Mouse (Mus musculus): Measurements from ENCODE around the gene Serpina3g.

DNA sequence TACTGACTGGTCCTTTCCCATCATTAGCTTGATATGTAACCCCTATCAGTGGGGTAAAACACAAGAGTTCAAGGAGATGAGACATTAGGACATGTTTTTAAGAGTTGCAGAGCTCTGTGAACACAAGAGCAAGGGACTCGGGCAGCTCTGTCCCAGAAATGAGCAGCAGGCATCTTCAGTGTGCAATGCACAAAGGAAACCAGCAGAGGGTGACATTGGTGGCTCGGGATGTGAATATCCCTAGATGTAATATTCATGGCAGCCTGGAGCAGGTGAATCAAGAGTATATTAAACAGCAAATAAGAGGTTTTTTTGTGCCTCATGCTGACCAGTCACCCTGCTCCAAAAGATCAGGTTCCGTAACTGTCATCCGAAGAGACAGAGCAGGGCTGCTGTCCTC is 26.9 kb upstream of the Serpina3g start:
- TF ChIP-seq CTCF (IDR thresholded peaks at IDR 0.05; ENCODE audit: control insufficient read depth, insufficient read depth, insufficient replicate concordance, low read depth, low read length) (no peak), POLR2A (IDR thresholded peaks at IDR 0.05; ENCODE audit: control insufficient read depth, low read depth, low read length) (no peak)

Data from testis, adult 2 months (tissue).